Mouse (Mus musculus) olfactory bulb, adult 2 months (tissue): ENCODE measurements around the gene Cd160.

Source experiments
- CTCF ChIP-seq: fragments of 200-500 bp; IDR thresholded peaks from 2 replicates; pipeline ENCODE4 v1.5.1; 2012; ENCODE audit warnings: low read depth, mild to moderate bottlenecking, low read length, moderate library complexity; ENCODE audit not compliant: insufficient read depth
- POLR2A ChIP-seq: fragments of 200-500 bp; IDR thresholded peaks from 2 replicates; pipeline ENCODE4 v1.6.1; 2012; ENCODE audit warnings: mild to moderate bottlenecking, low read depth, low read length, moderate library complexity; ENCODE audit not compliant: insufficient read depth

- no peak for TF ChIP-seq CTCF
- no peak for TF ChIP-seq POLR2A
Measured at GRCm38 (mm10) chr3:96867863-96868262, 38.7 kb upstream of the Cd160 start.
